Mouse (Mus musculus): ENCODE results near the gene Gnb2. TPM values are rescaled to one million over a fixed set of nuclear protein-coding genes. Genes with fewer than 3 reads are reported as not detected.

The Gnb2 gene
- 411 and 417 TPM in 2 replicates for polyA plus RNA-seq (2016; fragmentation: Nextera tagmentation; extraction: Ambion mirVana)

- no peaks in the 10 kb centered on the region for H3K9me3 ChIP-seq
- peaks cover 24% of the 10 kb centered on the region for H3K4me1 ChIP-seq
- no peaks in the 10 kb centered on the region; the same call in 1 of the 2 replicates for H3K27me3 ChIP-seq
- peak within 1 kb of the TSS; percentile 71 for H3K4me3 ChIP-seq (replicated peaks)
- H3K36me3 ChIP-seq (replicated peaks), result peaks cover 20% of the 10 kb centered on the region
- H3K9ac ChIP-seq, result peak within 1 kb of the TSS; percentile 92
- peak within 1 kb of the TSS; percentile 96 for H3K4me2 ChIP-seq
- peak within 1 kb of the TSS; percentile 97 for H3K27ac ChIP-seq
- WGBS, result under 1% methylated on average over 39 of the region's 40 CpGs
- peak; percentile 74 for ATAC-seq (ENCODE audit: low FRiP score)
Observed at GRCm38 (mm10) chr5:137533117-137533827, at the start of gene Gnb2, which contains the start of gene Epo. Gene Gnb2 (minus strand): TSS chr5:137533510. Gene Epo (minus strand): TSS chr5:137533242.

GRCm38 (mm10) chr5:137582702-137583101 is 49.4 kb upstream of the Gnb2 start:
- Histone ChIP-seq H3K27me3 (peaks cover 35% of the 10 kb centered on the region), H3K9ac (no peak overlapping the region; the same call in 1 of the 2 replicates), H3K4me3 (replicated peaks) (no peak overlapping the region), H3K36me3 (replicated peaks) (no peaks in the 10 kb centered on the region), H3K9me3 (0 out of 2 replicates have a peak, but pooled peaks cover 6% of the 10 kb centered on the region), H3K4me1 (peaks cover 14% of the 10 kb centered on the region), H3K4me2 (no peak overlapping the region), H3K27ac (no peak overlapping the region)
- 49% methylated on average over 8 of the region's 8 CpGs for WGBS
- ATAC-seq (ENCODE audit: low FRiP score), result no peak

- WGBS, result 84% methylated on average over 6 of the region's 6 CpGs
Observed at GRCm38 (mm10) chr5:137580246-137580645, 46.9 kb upstream of the Gnb2 start.

GRCm38 (mm10) chr5:137574470-137574901 is 41.2 kb upstream of the Gnb2 start:
- H3K4me2 ChIP-seq, result peak overlapping the region; percentile 49
- 8% methylated on average over 27 of the region's 27 CpGs for WGBS
- ATAC-seq (ENCODE audit: low FRiP score), result no peak
- H3K27me3 ChIP-seq, result peaks cover 17% of the 10 kb centered on the region
- H3K9ac ChIP-seq, result 0 out of 2 replicates have a peak overlapping the region, but pooled peaks have one; percentile 30
- no peaks in the 10 kb centered on the region for H3K9me3 ChIP-seq
- H3K4me1 ChIP-seq, result peaks cover 4% of the 10 kb centered on the region; the same call in 1 of the 2 replicates
- peak overlapping the region; percentile 16 for H3K4me3 ChIP-seq (replicated peaks)
- H3K27ac ChIP-seq, result no peak overlapping the region
- no peaks in the 10 kb centered on the region for H3K36me3 ChIP-seq (replicated peaks)

More at GRCm38 (mm10) chr5:137580246-137580645, 46.9 kb upstream of the Gnb2 start:
- H3K9ac ChIP-seq, result no peak overlapping the region
- no peak for ATAC-seq (ENCODE audit: low FRiP score)
- H3K4me3 ChIP-seq (replicated peaks), result no peak overlapping the region
- no peak overlapping the region for H3K27ac ChIP-seq
- H3K9me3 ChIP-seq, result no peaks in the 10 kb centered on the region
- peaks cover 35% of the 10 kb centered on the region for H3K27me3 ChIP-seq
- H3K4me1 ChIP-seq, result peaks cover 14% of the 10 kb centered on the region
- H3K4me2 ChIP-seq, result no peak overlapping the region
- no peaks in the 10 kb centered on the region for H3K36me3 ChIP-seq (replicated peaks)

GRCm38 (mm10) chr5:137570691-137571586 is 37.6 kb upstream of the Gnb2 start:
- no peak overlapping the region for H3K27ac ChIP-seq
- peaks cover 22% of the 10 kb centered on the region for H3K27me3 ChIP-seq
- no peak overlapping the region for H3K4me2 ChIP-seq
- 76% methylated on average over 17 of the region's 17 CpGs for WGBS
- no peaks in the 10 kb centered on the region; the same call in 1 of the 2 replicates for H3K36me3 ChIP-seq (replicated peaks)
- no peaks in the 10 kb centered on the region for H3K9me3 ChIP-seq
- no peak overlapping the region for H3K4me3 ChIP-seq (replicated peaks)
- no peak overlapping the region for H3K9ac ChIP-seq
- peaks cover 4% of the 10 kb centered on the region; the same call in 1 of the 2 replicates for H3K4me1 ChIP-seq
- no peak for ATAC-seq (ENCODE audit: low FRiP score)

DNA sequence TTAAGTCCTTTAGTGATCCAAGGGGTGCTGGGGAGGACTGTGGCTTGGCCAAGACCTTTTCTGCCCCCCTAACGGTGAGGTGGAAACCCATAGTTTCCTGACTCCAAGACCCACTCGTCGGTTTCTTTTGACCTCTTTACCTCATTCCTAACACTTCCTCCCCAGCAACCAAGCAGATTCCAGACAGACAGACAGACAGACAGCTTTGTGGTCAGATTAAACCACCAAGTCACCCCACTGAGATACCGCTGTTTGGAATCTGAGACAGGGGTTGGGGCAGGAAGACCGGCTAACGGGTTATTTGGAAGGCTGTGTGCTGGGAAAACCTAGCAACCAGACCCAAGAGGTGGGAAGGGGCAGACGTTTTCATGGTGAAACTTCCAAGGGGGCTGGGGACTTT is 36.9 kb upstream of the Gnb2 start:
- ATAC-seq (ENCODE audit: low FRiP score), result no peak
- Histone ChIP-seq H3K36me3 (replicated peaks) (no peaks in the 10 kb centered on the region; the same call in 1 of the 2 replicates), H3K9me3 (no peaks in the 10 kb centered on the region), H3K27ac (no peak overlapping the region), H3K4me1 (peaks cover 4% of the 10 kb centered on the region; the same call in 1 of the 2 replicates), H3K4me3 (replicated peaks) (no peak overlapping the region), H3K9ac (no peak overlapping the region), H3K27me3 (peaks cover 21% of the 10 kb centered on the region), H3K4me2 (no peak overlapping the region)
- WGBS, result 66% methylated on average over 7 of the region's 7 CpGs

DNA sequence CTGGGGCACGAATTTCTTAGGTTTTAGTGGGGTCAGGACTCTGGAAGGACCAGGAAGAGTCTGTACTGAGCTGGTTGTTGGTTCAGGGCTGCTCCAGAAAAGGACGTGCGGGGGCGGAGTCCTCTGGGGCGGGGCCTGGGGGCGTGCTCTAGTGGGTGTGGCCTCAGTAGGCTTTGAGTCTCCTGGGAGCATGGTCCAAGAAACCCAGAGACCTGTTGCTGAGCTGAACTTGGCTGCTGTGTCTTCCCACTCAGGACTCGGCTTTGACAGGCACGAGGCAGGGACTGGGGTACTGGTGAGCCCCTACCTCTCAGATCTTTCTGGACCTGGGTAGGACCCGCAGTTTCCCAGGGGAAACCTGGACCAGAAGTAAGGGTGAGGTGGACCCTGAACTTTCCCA is 36.4 kb upstream of the Gnb2 start, which contains the start of gene Tfr2:
Gene Tfr2 (plus strand): TSS at position 176 of the 400 bp plus-strand sequence.
- 41% methylated on average over 9 of the region's 9 CpGs for WGBS
- Histone ChIP-seq H3K4me3 (replicated peaks) (no peak within 1 kb of the TSS), H3K36me3 (replicated peaks) (no peaks in the 10 kb centered on the region; the same call in 1 of the 2 replicates), H3K4me2 (no peak within 1 kb of the TSS), H3K9ac (no peak within 1 kb of the TSS), H3K27me3 (peaks cover 16% of the 10 kb centered on the region), H3K4me1 (peaks cover 3% of the 10 kb centered on the region; the same call in 1 of the 2 replicates), H3K9me3 (no peaks in the 10 kb centered on the region), H3K27ac (no peak within 1 kb of the TSS)
- no peak for ATAC-seq (ENCODE audit: low FRiP score)

DNA sequence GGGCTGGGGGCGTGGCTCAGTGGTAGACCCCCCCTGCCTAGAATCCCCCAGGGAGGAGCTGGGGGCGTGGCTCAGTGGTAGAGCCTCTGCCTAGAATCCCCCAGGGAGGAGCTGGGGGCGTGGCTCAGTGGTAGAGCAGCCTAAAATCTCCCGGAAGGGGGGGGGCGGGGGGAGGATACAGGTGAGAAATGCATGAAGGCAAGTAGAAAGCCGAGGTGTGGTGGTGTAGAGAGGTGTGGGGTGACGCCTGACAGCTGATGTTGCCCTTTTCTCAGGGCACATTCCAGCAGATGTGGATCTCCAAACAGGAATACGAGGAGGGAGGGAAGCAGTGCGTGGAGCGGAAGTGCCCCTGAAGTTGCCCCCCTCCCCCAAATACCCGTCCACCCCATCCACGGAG is 35.7 kb upstream of the Gnb2 start:
- 83% methylated on average over 12 of the region's 12 CpGs for WGBS
- H3K27ac ChIP-seq, result no peak overlapping the region
- H3K9ac ChIP-seq, result no peak overlapping the region
- H3K9me3 ChIP-seq, result no peaks in the 10 kb centered on the region
- H3K4me1 ChIP-seq, result no peaks in the 10 kb centered on the region; the same call in 1 of the 2 replicates
- H3K4me2 ChIP-seq, result no peak overlapping the region
- H3K27me3 ChIP-seq, result peaks cover 13% of the 10 kb centered on the region; the same call in 1 of the 2 replicates
- no peak for ATAC-seq (ENCODE audit: low FRiP score)
- no peaks in the 10 kb centered on the region; the same call in 1 of the 2 replicates for H3K36me3 ChIP-seq (replicated peaks)
- H3K4me3 ChIP-seq (replicated peaks), result no peak overlapping the region

DNA sequence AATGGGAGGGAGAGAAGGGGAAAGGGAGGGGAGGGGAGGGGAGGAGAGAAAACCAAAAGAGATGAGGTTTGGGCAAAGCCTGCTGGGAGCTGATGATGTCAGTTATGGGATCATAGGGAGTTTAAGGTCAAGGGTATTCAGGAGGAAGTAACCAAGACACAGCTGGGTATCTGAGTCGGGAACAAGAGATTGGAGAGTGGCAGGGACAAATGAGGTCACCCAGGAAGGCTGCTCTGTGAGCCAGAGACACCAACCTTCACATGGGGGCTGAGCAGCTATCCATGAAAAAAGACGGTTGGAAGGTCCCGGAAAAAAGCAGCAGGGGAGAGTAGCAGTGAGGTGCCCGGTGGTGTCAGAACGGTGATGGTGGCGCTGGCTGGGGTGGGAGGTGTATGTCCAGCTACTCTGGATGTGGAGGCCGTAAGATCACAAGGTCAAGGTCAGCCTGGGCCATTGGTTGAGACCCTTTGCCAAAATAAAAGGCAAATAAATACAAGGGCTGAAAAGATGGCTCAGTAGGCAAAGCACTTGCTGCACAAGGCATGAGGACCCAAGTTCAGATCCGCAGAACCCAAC is 35.0 kb upstream of the Gnb2 start:
- 88% methylated on average over 8 of the region's 8 CpGs for WGBS
- Histone ChIP-seq H3K9ac (no peak overlapping the region), H3K27ac (no peak overlapping the region), H3K36me3 (replicated peaks) (no peaks in the 10 kb centered on the region; the same call in 1 of the 2 replicates), H3K4me3 (replicated peaks) (no peak overlapping the region), H3K4me1 (no peaks in the 10 kb centered on the region; the same call in 1 of the 2 replicates), H3K9me3 (no peaks in the 10 kb centered on the region), H3K4me2 (no peak overlapping the region), H3K27me3 (peaks cover 10% of the 10 kb centered on the region; the same call in 1 of the 2 replicates)
- no peak for ATAC-seq (ENCODE audit: low FRiP score)

- Histone ChIP-seq H3K4me3 (replicated peaks) (no peak overlapping the region), H3K4me2 (no peak overlapping the region), H3K9ac (no peak overlapping the region), H3K27me3 (peaks cover 8% of the 10 kb centered on the region; the same call in 1 of the 2 replicates), H3K27ac (no peak overlapping the region), H3K4me1 (no peaks in the 10 kb centered on the region; the same call in 1 of the 2 replicates), H3K9me3 (no peaks in the 10 kb centered on the region), H3K36me3 (replicated peaks) (no peaks in the 10 kb centered on the region; the same call in 1 of the 2 replicates)
- 95% methylated on average over 5 of the region's 5 CpGs for WGBS
- no peak for ATAC-seq (ENCODE audit: low FRiP score)
Observed at GRCm38 (mm10) chr5:137566416-137566815, 33.1 kb upstream of the Gnb2 start.

GRCm38 (mm10) chr5:137565744-137566143 is 32.4 kb upstream of the Gnb2 start:
- ATAC-seq (ENCODE audit: low FRiP score), result no peak

More at GRCm38 (mm10) chr5:137565744-137566143, 32.4 kb upstream of the Gnb2 start:
- H3K27me3 ChIP-seq, result peaks cover 8% of the 10 kb centered on the region; the same call in 1 of the 2 replicates
- H3K9me3 ChIP-seq, result no peaks in the 10 kb centered on the region
- no peak overlapping the region for H3K27ac ChIP-seq
- no peaks in the 10 kb centered on the region; the same call in 1 of the 2 replicates for H3K36me3 ChIP-seq (replicated peaks)
- no peak overlapping the region for H3K4me3 ChIP-seq (replicated peaks)
- no peak overlapping the region for H3K9ac ChIP-seq
- no peaks in the 10 kb centered on the region; the same call in 1 of the 2 replicates for H3K4me1 ChIP-seq
- H3K4me2 ChIP-seq, result no peak overlapping the region
- 73% methylated on average over 6 of the region's 6 CpGs for WGBS

All from forebrain, embryonic 12.5 days (tissue).